ENCODE assay signal across 31 mouse cellular contexts in the genomic region with DNA sequence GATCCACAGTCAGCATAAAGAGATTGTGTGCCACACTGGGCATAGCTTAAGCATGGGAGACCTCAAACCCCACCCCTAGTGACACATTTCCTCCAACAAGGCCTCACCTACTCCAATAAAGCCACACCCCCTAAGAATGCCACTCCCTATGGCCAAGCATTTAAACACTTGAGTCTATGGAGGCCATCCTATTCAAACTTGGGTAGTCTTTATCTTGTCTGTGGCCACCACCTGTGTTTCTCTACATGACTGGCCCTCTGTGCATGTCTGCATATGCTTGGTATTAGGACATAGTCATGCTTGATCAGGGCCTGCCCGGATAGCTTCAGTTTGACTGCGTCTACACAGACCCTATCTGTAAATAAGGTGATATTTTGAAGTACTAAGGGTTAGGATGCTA. TPM values are rescaled to one million over a fixed set of nuclear protein-coding genes. Genes with fewer than 3 reads are reported as not detected.
DNase-seq lines count a peak whose midpoint lies in the region; ATAC-seq lines count a peak whose summit lies in the region.
"Had no signal": no experiment of that assay in that cellular context is flagged by ENCODE, and none has a peak within 500 bp of the region (broad histone marks: within the 10 kb centered on the region; RNA-seq: fewer than 3 reads in every experiment).

No protein-coding gene starts in this region.

- peaks cover 74% of the 10 kb centered on the region for H3K4me1 ChIP-seq in liver, embryonic 13.5 days (replicated peaks)
- H3K4me1 ChIP-seq in hindbrain, embryonic 11.5 days (replicated peaks; ENCODE audit: control insufficient read depth, insufficient read depth, low read length), result no peaks in the 10 kb centered on the region
- H3K4me1 ChIP-seq: stomach, embryonic 15.5 days had no signal

- no peaks in the 10 kb centered on the region for H3K9me3 ChIP-seq in liver, embryonic 13.5 days (replicated peaks)
- no peaks in the 10 kb centered on the region for H3K9me3 ChIP-seq in hindbrain, embryonic 11.5 days (ENCODE audit: control insufficient read depth, low read length)
- H3K9me3 ChIP-seq: embryonic facial prominence, embryonic 12.5 days; hindbrain, embryonic 13.5 days; kidney, embryonic 15.5 days; limb, embryonic 12.5 days; stomach, embryonic 15.5 days had no signal

- 57% methylated on average over 2 of the region's 2 CpGs for WGBS in liver, embryonic 13.5 days (ENCODE audit: insufficient replicate concordance)
- 91% methylated on average over 2 of the region's 2 CpGs for WGBS in hindbrain, embryonic 11.5 days

- no peak overlapping the region for H3K9ac ChIP-seq in liver, embryonic 13.5 days
- H3K9ac ChIP-seq in hindbrain, embryonic 11.5 days (ENCODE audit: low read depth, low read length), result no peak overlapping the region
- H3K9ac ChIP-seq: embryonic facial prominence, embryonic 12.5 days; hindbrain, embryonic 13.5 days; kidney, embryonic 15.5 days; limb, embryonic 12.5 days; stomach, embryonic 15.5 days had no signal

- DNase-seq in R1 (ENCODE audit: low read depth, low spot score), result peak; percentile 37
- peak; percentile 36 for DNase-seq in liver, embryonic 13.5 days
- no peak for DNase-seq in frontal cortex, postnatal 36 days (ENCODE audit: low spot score in 2 of 2)
- no peak for DNase-seq in hindbrain, embryonic 11.5 days (ENCODE audit: low spot score)
- DNase-seq in heart, adult 8-10 months (ENCODE audit: low spot score), result no peak
- DNase-seq: adrenal gland, adult 8-10 months; B cell, adult 2 months; cerebellum, adult 11 months; cerebellum, adult 9-11 months; embryo, embryonic 11 days; heart, postnatal 14 days; kidney, adult 18-20 months; kidney, postnatal 25 days; lung, adult 18-20 months; lung, postnatal 4 days; thymus, postnatal 14 days had no signal

- no peak overlapping the region for H3K4me2 ChIP-seq in liver, embryonic 13.5 days
- no peak overlapping the region for H3K4me2 ChIP-seq in hindbrain, embryonic 11.5 days (replicated peaks; ENCODE audit: low read depth, low read length)
- H3K4me2 ChIP-seq: embryonic facial prominence, embryonic 12.5 days; hindbrain, embryonic 13.5 days; kidney, embryonic 15.5 days; limb, embryonic 12.5 days; stomach, embryonic 15.5 days had no signal

- peak; percentile 10; the same call in 1 of the 2 replicates for ATAC-seq in erythroid progenitor cell, adult 5-6 weeks (replicated peaks; ENCODE audit: low FRiP score, poor library complexity, severe bottlenecking)
- ATAC-seq in liver, embryonic 13.5 days (ENCODE audit: low read depth), result peak; percentile 66
- ATAC-seq in megakaryocyte progenitor cell, adult 5-6 weeks (replicated peaks; ENCODE audit: poor library complexity), result peak; percentile 32; the same call in 1 of the 2 replicates
- no peak for ATAC-seq in hindbrain, embryonic 11.5 days (ENCODE audit: low FRiP score)
- ATAC-seq: forebrain, embryonic 16.5 days; lung, postnatal 0 days; midbrain, embryonic 16.5 days had no signal

- H3K36me3 ChIP-seq in liver, embryonic 13.5 days, result no peaks in the 10 kb centered on the region
- H3K36me3 ChIP-seq in hindbrain, embryonic 11.5 days (ENCODE audit: control insufficient read depth, insufficient read depth, low read length), result no peaks in the 10 kb centered on the region
- H3K36me3 ChIP-seq: embryonic facial prominence, embryonic 12.5 days; hindbrain, embryonic 13.5 days; kidney, embryonic 15.5 days; limb, embryonic 12.5 days; stomach, embryonic 15.5 days had no signal

- no peak overlapping the region for H3K4me3 ChIP-seq in liver, embryonic 13.5 days (replicated peaks)
- no peak overlapping the region for H3K4me3 ChIP-seq in hindbrain, embryonic 11.5 days (ENCODE audit: low read depth, low read length)
- H3K4me3 ChIP-seq: embryonic facial prominence, embryonic 12.5 days; hindbrain, embryonic 13.5 days; kidney, embryonic 15.5 days; limb, embryonic 12.5 days; stomach, embryonic 15.5 days had no signal

- H3K27me3 ChIP-seq in liver, embryonic 13.5 days, result no peaks in the 10 kb centered on the region
- H3K27me3 ChIP-seq in hindbrain, embryonic 11.5 days (ENCODE audit: control insufficient read depth, insufficient read depth, low read length), result no peaks in the 10 kb centered on the region
- H3K27me3 ChIP-seq: embryonic facial prominence, embryonic 12.5 days; hindbrain, embryonic 13.5 days; kidney, embryonic 15.5 days; limb, embryonic 12.5 days; stomach, embryonic 15.5 days had no signal

- H3K27ac ChIP-seq in liver, embryonic 13.5 days, result peak overlapping the region; percentile 22; the same call in 1 of the 2 replicates
- no peak overlapping the region for H3K27ac ChIP-seq in hindbrain, embryonic 11.5 days (ENCODE audit: low read depth, low read length)
- H3K27ac ChIP-seq: embryonic facial prominence, embryonic 12.5 days; hindbrain, embryonic 13.5 days; kidney, embryonic 15.5 days; limb, embryonic 12.5 days; stomach, embryonic 15.5 days had no signal

RNA-seq across cellular contexts. Expression of gene Lats2, which starts 2.5 kb away (rescaled TPM):
- total RNA-seq in erythroid progenitor cell, adult 5-6 weeks (2015; ENCODE audit: low replicate concordance), result 24.9 and 33.5 TPM in 2 replicates
- 38.4 and 38.9 TPM in 2 replicates for total RNA-seq in erythroid progenitor cell, adult 5-6 weeks (2017; ENCODE audit: low replicate concordance)
- polyA plus RNA-seq in liver, embryonic 13.5 days (2015; fragmentation: Nextera tagmentation; extraction: Ambion mirVana), result 3.6 and 4.6 TPM in 2 replicates
- 9.3 and 16.9 TPM in 2 replicates for total RNA-seq in megakaryocyte progenitor cell, adult 5-6 weeks (2015)
- 8.1 and 8.2 TPM in 2 replicates for total RNA-seq in megakaryocyte progenitor cell, adult 5-6 weeks (2017)
- 12.2 and 13.2 TPM in 2 replicates for polyA plus RNA-seq in hindbrain, embryonic 11.5 days (2014; fragmentation: Nextera tagmentation; extraction: Ambion mirVana)
- total RNA-seq in heart, adult 8-10 months (2022), result 10 to 100 TPM; 24.3 to 39.2 (median 31.0) TPM

RNA-seq across cellular contexts. Expression of gene Gm49361, which starts 9.8 kb away (rescaled TPM):
- not detected in 2 replicates for total RNA-seq in erythroid progenitor cell, adult 5-6 weeks (2015; ENCODE audit: low replicate concordance)
- total RNA-seq in erythroid progenitor cell, adult 5-6 weeks (2017; ENCODE audit: low replicate concordance), result not detected in 2 replicates
- not detected in 2 replicates for polyA plus RNA-seq in liver, embryonic 13.5 days (2015; fragmentation: Nextera tagmentation; extraction: Ambion mirVana)
- not detected in 2 replicates for total RNA-seq in megakaryocyte progenitor cell, adult 5-6 weeks (2015)
- not detected in 2 replicates for total RNA-seq in megakaryocyte progenitor cell, adult 5-6 weeks (2017)
- not detected in 2 replicates for polyA plus RNA-seq in hindbrain, embryonic 11.5 days (2014; fragmentation: Nextera tagmentation; extraction: Ambion mirVana)
- 1 to 10 TPM in 3 of 4 experiments, not detected in 1; 1.6 to 2.7 (median 1.8) TPM for total RNA-seq in heart, adult 8-10 months (2022)
- total RNA-seq: layer of hippocampus, postnatal 10 days; neutrophil, adult 5-6 weeks had no signal
- polyA plus RNA-seq: embryonic facial prominence, embryonic 12.5 days; forebrain, embryonic 11.5 days; forebrain, embryonic 16.5 days; heart, embryonic 14.5 days; hindbrain, embryonic 13.5 days; kidney, embryonic 15.5 days; limb, embryonic 12.5 days; lung, postnatal 0 days; midbrain, embryonic 16.5 days; neural tube, embryonic 11.5 days; stomach, embryonic 15.5 days had no signal

RNA-seq across cellular contexts. Expression of gene Sap18, which starts 42.3 kb away (rescaled TPM):
- total RNA-seq in erythroid progenitor cell, adult 5-6 weeks (2015; ENCODE audit: low replicate concordance), result 133 and 176 TPM in 2 replicates
- total RNA-seq in erythroid progenitor cell, adult 5-6 weeks (2017; ENCODE audit: low replicate concordance), result 10.0 and 12.1 TPM in 2 replicates
- polyA plus RNA-seq in liver, embryonic 13.5 days (2015; fragmentation: Nextera tagmentation; extraction: Ambion mirVana), result 10.1 and 11.9 TPM in 2 replicates
- 160 and 206 TPM in 2 replicates for total RNA-seq in megakaryocyte progenitor cell, adult 5-6 weeks (2015)
- total RNA-seq in megakaryocyte progenitor cell, adult 5-6 weeks (2017), result 16.6 and 19.9 TPM in 2 replicates
- polyA plus RNA-seq in hindbrain, embryonic 11.5 days (2014; fragmentation: Nextera tagmentation; extraction: Ambion mirVana), result 22.8 and 33.7 TPM in 2 replicates
- 100 to 1,000 TPM in 1 of 4 experiments, 10 to 100 TPM in 3; 85.9 to 102 (median 91.8) TPM for total RNA-seq in heart, adult 8-10 months (2022)

Comparison
In these comparisons a context has a peak if more than half of its experiments do, and no peak if none do; other contexts are left out.
1. DNase-seq: peak in R1 (single experiment) and liver, embryonic 13.5 days (single experiment); none in frontal cortex, postnatal 36 days (0 of 2), hindbrain, embryonic 11.5 days (single experiment) and heart, adult 8-10 months (single experiment).